Mouse (Mus musculus) kidney, postnatal 0 days (tissue): ENCODE data around the gene Lexm. TPM values are rescaled to one million over a fixed set of nuclear protein-coding genes. Genes with fewer than 3 reads are reported as not detected.

Experiments used
- ATAC-seq: fragments of 200-750 bp; cut with Nextera tagmentation; replicated peaks from 2 replicates; pipeline ENCODE4 v1.8.0; 2017; ENCODE audit warnings: low read depth, moderate number of reproducible peaks, moderate TSS enrichment, moderate library complexity; ENCODE audit not compliant: low FRiP score
- DNase-seq: peaks from one replicate; pipeline ENCODE4 v3.0.0-alpha.2; 2016; ENCODE audit warnings: low spot score
- H3K27ac ChIP-seq: fragments of 300-500 bp; sonication (generic); 2 replicates; pipeline ENCODE4 v1.5.1; 2014; ENCODE audit warnings: mild to moderate bottlenecking
- H3K27me3 ChIP-seq: fragments of 300-500 bp; sonication (generic); 2 replicates; pipeline ENCODE4 v1.6.1; 2014; ENCODE audit warnings: low read length, mixed read lengths; ENCODE audit not compliant: insufficient read depth
- H3K36me3 ChIP-seq: fragments of 300-500 bp; sonication (generic); 2 replicates; pipeline ENCODE4 v1.6.1; 2014; ENCODE audit warnings: low read length, mixed read lengths; ENCODE audit not compliant: insufficient read depth
- H3K4me1 ChIP-seq: fragments of 300-500 bp; sonication (generic); replicated peaks from 2 replicates; pipeline ENCODE4 v1.6.1; 2014; ENCODE audit warnings: antibody characterized with exemption, low read length, mixed read lengths; ENCODE audit not compliant: insufficient read depth
- H3K4me2 ChIP-seq: fragments of 300-500 bp; sonication (generic); 2 replicates; pipeline ENCODE4 v1.6.1; 2014; ENCODE audit warnings: mild to moderate bottlenecking, low read length, moderate library complexity, mixed read lengths
- H3K4me3 ChIP-seq: fragments of 300-500 bp; sonication (generic); replicated peaks from 2 replicates; pipeline ENCODE4 v1.5.1; 2014; ENCODE audit warnings: low read depth, low read length
- H3K9ac ChIP-seq: fragments of 300-500 bp; sonication (generic); 2 replicates; pipeline ENCODE4 v1.6.1; 2014; ENCODE audit warnings: low read depth, low read length
- H3K9me3 ChIP-seq: fragments of 300-500 bp; sonication (generic); replicated peaks from 2 replicates; pipeline ENCODE4 v1.6.1; 2016; ENCODE audit warnings: low read length, inconsistent platforms, mixed read lengths
- CTCF ChIP-seq: IDR thresholded peaks from 2 replicates; pipeline ENCODE4 v1.5.1; 2016; ENCODE audit warnings: antibody characterized with exemption, low read depth, mild to moderate bottlenecking, moderate library complexity
- WGBS: fragments of 180-500 bp; shearing (Covaris S2); extraction: QIAGEN DNeasy Blood & Tissue Kit; methylation state at CpG from one replicate; pipeline ENCODE4 v1.1.7; 2014; 5-methylcytosine and 5-hydroxymethylcytosine counted together
- polyA plus RNA-seq: library from polyadenylated mRNA; unstranded; fragments of >200 nt; fragmentation: Nextera tagmentation; extraction: Ambion mirVana; gene quantifications from 2 replicates; pipeline ENCODE4 v1.2.1, GENCODE M21; 2015

The Lexm gene
- polyA plus RNA-seq, 1 experiment from 2014 or later, result not detected

GRCm38 (mm10) chr4:106643483-106644217 lies 26.6 kb upstream of the Lexm start:
- ATAC-seq, result peak; percentile 37
- TF ChIP-seq CTCF, result no peak
- H3K27me3 ChIP-seq, result no peaks in the 10 kb centered on the region
- H3K4me1 ChIP-seq, result peaks cover 23% of the 10 kb centered on the region
- H3K27ac ChIP-seq, result peak overlapping the region; percentile 60
- no peak overlapping the region for H3K4me2 ChIP-seq
- DNase-seq, result peak; percentile 74
- H3K36me3 ChIP-seq, result no peaks in the 10 kb centered on the region
- H3K9me3 ChIP-seq, result no peaks in the 10 kb centered on the region
- 2% methylated on average over 8 of the region's 8 CpGs for WGBS
- no peak overlapping the region for H3K4me3 ChIP-seq
- no peak overlapping the region for H3K9ac ChIP-seq

- ATAC-seq, result 0 out of 2 replicates have a peak, but pooled peaks have one; percentile 25
- Histone ChIP-seq H3K27ac (peak overlapping the region; percentile 70), H3K9me3 (no peaks in the 10 kb centered on the region), H3K36me3 (no peaks in the 10 kb centered on the region), H3K4me1 (peaks cover 8% of the 10 kb centered on the region), H3K9ac (no peak overlapping the region), H3K4me3 (no peak overlapping the region), H3K4me2 (no peak overlapping the region), H3K27me3 (no peaks in the 10 kb centered on the region)
- WGBS, result 38% methylated on average over 9 of the region's 9 CpGs
- no peak for TF ChIP-seq CTCF
- no peak for DNase-seq
These were observed 17.0 kb upstream of the Lexm start for GRCm38 (mm10) chr4:106634086-106634479.

- Histone ChIP-seq H3K4me1 (peaks cover 11% of the 10 kb centered on the region), H3K9ac (no peak overlapping the region), H3K27me3 (no peaks in the 10 kb centered on the region), H3K27ac (peak overlapping the region; percentile 70), H3K9me3 (no peaks in the 10 kb centered on the region), H3K4me2 (no peak overlapping the region), H3K36me3 (no peaks in the 10 kb centered on the region), H3K4me3 (no peak overlapping the region)
- TF ChIP-seq CTCF, result no peak
- WGBS, result 15% methylated on average over 8 of the region's 8 CpGs
- ATAC-seq, result peak; percentile 62
- DNase-seq, result peak; percentile 90
These were observed 16.4 kb upstream of the Lexm start for GRCm38 (mm10) chr4:106633281-106634085.

- WGBS, result 15% methylated on average over 2 of the region's 3 CpGs
- Histone ChIP-seq H3K4me1 (peaks cover 11% of the 10 kb centered on the region), H3K36me3 (no peaks in the 10 kb centered on the region), H3K4me3 (no peak overlapping the region), H3K4me2 (no peak overlapping the region), H3K9ac (no peak overlapping the region), H3K27me3 (no peaks in the 10 kb centered on the region), H3K9me3 (no peaks in the 10 kb centered on the region), H3K27ac (peak overlapping the region; percentile 42; the same call in 1 of the 2 replicates)
- TF ChIP-seq CTCF, result no peak
- DNase-seq, result no peak
- ATAC-seq, result no peak
These were observed 15.3 kb upstream of the Lexm start for GRCm38 (mm10) chr4:106632313-106632712.

GRCm38 (mm10) chr4:106630333-106631220 lies 13.5 kb upstream of the Lexm start:
- WGBS, result 16% methylated on average over 14 of the region's 14 CpGs
- H3K4me2 ChIP-seq, result no peak overlapping the region
- no peaks in the 10 kb centered on the region for H3K36me3 ChIP-seq
- no peaks in the 10 kb centered on the region for H3K27me3 ChIP-seq
- H3K4me1 ChIP-seq, result peaks cover 11% of the 10 kb centered on the region
- TF ChIP-seq CTCF, result peak; percentile 88
- H3K4me3 ChIP-seq, result no peak overlapping the region
- H3K27ac ChIP-seq, result 0 out of 2 replicates have a peak overlapping the region, but pooled peaks have one; percentile 68
- ATAC-seq (no peak), DNase-seq (peak; percentile 73)
- H3K9me3 ChIP-seq, result no peaks in the 10 kb centered on the region
- H3K9ac ChIP-seq, result no peak overlapping the region

GRCm38 (mm10) chr4:106629374-106629773 lies 12.3 kb upstream of the Lexm start:
- H3K27me3 ChIP-seq, result no peaks in the 10 kb centered on the region
- ATAC-seq (0 out of 2 replicates have a peak, but pooled peaks have one; percentile 18), DNase-seq (no peak)
- H3K36me3 ChIP-seq, result no peaks in the 10 kb centered on the region
- peak overlapping the region; percentile 68 for H3K27ac ChIP-seq
- H3K9ac ChIP-seq, result no peak overlapping the region
- no peak overlapping the region for H3K4me3 ChIP-seq
- 48% methylated on average over 5 of the region's 5 CpGs for WGBS
- peaks cover 11% of the 10 kb centered on the region for H3K4me1 ChIP-seq
- TF ChIP-seq CTCF, result no peak
- no peak overlapping the region for H3K4me2 ChIP-seq
- no peaks in the 10 kb centered on the region for H3K9me3 ChIP-seq
